Mouse (Mus musculus) embryo, embryonic 10.5 days (tissue): ENCODE data around the gene Map9.
"Not testable (repeated sequence)": the region's sequence is repeated elsewhere in the genome, so short reads cannot be mapped to it uniquely, and the experiment has no call there.

Experiments used
- DNase-seq: peaks from one replicate; pipeline ENCODE4 v3.0.0-alpha.2; 2015; ENCODE audit warnings: low spot score

The Map9 gene

GRCm38 (mm10) chr3:82412397-82412796 lies 54.6 kb downstream of the Map9 start:
- peak; percentile 67 for DNase-seq

- DNase-seq = no peak
Observed at GRCm38 (mm10) chr3:82417958-82418357, 60.1 kb downstream of the Map9 start.

GRCm38 (mm10) chr3:82435351-82435750 lies 77.5 kb downstream of the Map9 start:
- DNase-seq = no peak

GRCm38 (mm10) chr3:82440976-82441375 lies 83.1 kb downstream of the Map9 start:
- DNase-seq = no peak

- DNase-seq = not testable (repeated sequence)
Observed at GRCm38 (mm10) chr3:82441601-82442000, 83.8 kb downstream of the Map9 start.
